Mouse (Mus musculus) B cell, adult 2 months (primary cell): Measurements from ENCODE around the gene Ifitm5.
"Not testable (repeated sequence)": the region's sequence is repeated elsewhere in the genome, so short reads cannot be mapped to it uniquely, and the experiment has no call there.

Experiments used
- DNase-seq, 2 experiments: peaks; one replicate each; pipeline ENCODE4 v3.0.0; 2022

Ifitm5 gene

GRCm38 (mm10) chr7:140949824-140950530 is at the start of gene Ifitm5:
Gene Ifitm5 (minus strand): TSS chr7:140950291.
- DNase-seq, result no peak

GRCm38 (mm10) chr7:140998853-140999700 is 49.0 kb upstream of the Ifitm5 start:
- no peak for DNase-seq

GRCm38 (mm10) chr7:140997817-140998216 is 47.7 kb upstream of the Ifitm5 start:
- DNase-seq, result no peak

DNA sequence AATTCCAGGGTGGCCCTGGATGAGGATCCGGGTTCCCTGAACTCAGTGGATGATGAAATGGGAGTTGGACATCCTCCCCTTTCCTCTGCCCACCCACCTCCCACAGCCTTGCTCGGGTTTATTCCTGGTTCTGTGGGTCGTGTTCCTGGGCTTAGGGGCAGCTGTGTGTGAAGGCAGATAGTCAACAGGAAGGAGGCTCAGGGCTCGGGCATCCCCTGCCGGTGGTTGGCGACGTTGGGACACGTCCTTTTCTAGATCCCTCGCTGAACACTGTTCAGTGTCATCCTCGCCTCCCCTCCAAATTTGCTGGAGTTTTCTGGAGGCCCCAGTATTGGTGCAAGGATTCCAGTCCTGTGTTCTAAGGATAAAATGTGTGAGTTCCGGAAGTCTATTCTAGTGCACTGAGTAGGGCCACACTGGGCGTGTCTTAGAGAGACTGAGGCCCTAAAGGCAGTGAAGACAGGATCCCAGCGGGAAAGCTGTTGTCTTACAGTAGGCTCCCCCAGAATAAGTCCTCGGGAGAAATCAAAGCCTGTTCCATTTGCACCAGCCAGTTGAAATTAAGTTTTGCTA is 41.1 kb upstream of the Ifitm5 start:
- DNase-seq, result peak in 1 of 2 experiments; percentile 12

GRCm38 (mm10) chr7:140990622-140991021 is 40.5 kb upstream of the Ifitm5 start:
- DNase-seq, result no peak

GRCm38 (mm10) chr7:140990185-140990584 is 40.1 kb upstream of the Ifitm5 start:
- DNase-seq, result no peak

DNA sequence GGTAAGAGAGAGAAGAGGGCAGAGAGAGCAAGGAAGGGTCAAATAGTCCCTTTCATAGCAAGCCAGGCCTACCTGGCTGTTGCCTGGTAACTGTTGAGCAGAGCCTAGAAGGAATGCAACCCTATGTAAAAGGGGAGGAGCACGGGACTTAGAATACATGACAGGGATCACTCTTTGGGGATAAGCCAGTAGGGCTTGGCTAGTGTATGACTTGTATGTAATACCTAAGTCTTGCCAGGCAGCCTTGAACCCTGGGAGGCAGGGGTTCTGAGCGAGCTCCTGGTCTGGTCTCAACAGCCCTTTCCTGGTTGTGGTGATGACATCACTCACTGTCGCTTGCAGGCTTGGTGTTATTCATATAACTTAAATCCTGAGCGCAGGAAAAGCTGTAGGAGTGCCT is 38.9 kb upstream of the Ifitm5 start:
- DNase-seq, result no peak

- no peak for DNase-seq
Measured at GRCm38 (mm10) chr7:140987182-140988138, 37.4 kb upstream of the Ifitm5 start.

- DNase-seq, result no peak
Measured at GRCm38 (mm10) chr7:140982971-140983370, 32.9 kb upstream of the Ifitm5 start.

DNA sequence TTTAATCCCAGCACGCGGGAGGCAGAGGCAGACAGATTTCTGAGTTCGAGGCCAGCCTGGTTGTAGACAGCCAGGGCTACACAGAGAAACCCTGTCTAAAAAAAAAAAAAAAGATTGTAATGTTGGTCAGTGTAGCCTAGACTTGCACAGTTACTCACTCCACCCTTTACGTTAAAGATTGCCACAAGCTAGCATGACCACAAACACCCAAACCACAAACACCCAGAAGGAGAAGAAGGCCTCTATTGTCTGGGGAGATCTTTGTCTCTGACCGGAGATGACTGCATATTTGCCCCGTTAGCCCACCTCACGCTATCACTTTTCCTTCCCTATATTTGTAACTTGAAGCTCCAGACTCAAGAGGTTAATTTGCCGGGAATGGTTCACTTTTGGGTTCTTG is 31.6 kb upstream of the Ifitm5 start:
- no peak for DNase-seq

DNA sequence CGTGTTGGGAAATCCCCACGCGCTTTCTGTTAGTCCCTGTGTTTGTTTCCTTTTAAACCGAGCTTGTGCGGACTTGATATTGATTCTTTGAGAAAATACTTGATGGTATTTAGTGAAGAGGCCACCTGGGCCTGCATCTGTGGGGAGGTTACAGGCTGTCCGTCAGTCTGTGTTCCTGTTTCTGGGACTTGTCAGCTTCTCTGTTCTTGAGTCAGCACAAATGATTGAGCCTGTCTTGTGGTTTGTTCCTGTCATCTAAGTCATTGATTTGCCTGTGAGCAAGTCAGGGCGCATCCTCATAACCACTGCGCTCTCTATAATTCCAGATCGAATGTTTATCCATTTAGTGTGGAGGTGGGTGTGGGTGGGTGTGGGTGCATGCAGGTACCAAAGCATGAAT is 26.6 kb upstream of the Ifitm5 start:
- DNase-seq, result not testable (repeated sequence)

- DNase-seq, result no peak
Measured at GRCm38 (mm10) chr7:140975465-140975864, 25.4 kb upstream of the Ifitm5 start.

GRCm38 (mm10) chr7:140974940-140975339 is 24.8 kb upstream of the Ifitm5 start:
- DNase-seq, result no peak

DNA sequence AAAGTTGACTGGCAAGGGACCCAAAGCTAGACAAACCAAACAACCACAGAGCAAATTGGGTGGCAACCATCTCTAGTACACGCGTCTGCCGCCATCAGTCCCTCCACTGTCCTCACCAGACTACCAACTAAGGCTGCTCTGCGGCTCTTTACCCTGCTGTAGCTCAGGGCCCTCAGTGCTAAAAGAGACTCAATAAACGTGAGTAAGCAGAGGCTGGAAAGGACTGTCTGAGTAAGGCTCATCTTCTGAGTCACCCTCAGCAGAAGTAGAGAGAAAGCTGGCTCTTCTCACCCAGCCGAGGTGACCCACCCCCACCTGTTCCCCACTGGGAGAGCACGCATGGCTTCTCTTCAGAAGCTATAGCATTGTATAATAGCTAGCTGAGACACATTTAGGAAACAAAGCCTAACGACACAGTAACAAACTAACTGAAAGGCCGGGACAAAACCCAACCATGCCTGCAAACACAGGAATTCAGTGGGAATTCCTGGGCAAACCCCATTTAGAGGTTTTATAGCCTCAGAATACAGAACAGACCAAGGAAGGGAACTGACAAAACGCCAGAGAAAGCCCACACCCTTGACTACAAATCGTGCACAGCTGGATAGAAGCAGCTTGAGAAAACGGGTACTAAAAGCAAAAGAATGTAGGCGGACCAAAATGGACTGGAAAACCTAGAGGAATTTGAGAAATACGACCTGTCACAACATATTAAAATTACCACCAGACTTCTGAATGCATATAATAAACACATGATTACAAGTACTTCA is 23.5 kb upstream of the Ifitm5 start:
- DNase-seq, result no peak

DNA sequence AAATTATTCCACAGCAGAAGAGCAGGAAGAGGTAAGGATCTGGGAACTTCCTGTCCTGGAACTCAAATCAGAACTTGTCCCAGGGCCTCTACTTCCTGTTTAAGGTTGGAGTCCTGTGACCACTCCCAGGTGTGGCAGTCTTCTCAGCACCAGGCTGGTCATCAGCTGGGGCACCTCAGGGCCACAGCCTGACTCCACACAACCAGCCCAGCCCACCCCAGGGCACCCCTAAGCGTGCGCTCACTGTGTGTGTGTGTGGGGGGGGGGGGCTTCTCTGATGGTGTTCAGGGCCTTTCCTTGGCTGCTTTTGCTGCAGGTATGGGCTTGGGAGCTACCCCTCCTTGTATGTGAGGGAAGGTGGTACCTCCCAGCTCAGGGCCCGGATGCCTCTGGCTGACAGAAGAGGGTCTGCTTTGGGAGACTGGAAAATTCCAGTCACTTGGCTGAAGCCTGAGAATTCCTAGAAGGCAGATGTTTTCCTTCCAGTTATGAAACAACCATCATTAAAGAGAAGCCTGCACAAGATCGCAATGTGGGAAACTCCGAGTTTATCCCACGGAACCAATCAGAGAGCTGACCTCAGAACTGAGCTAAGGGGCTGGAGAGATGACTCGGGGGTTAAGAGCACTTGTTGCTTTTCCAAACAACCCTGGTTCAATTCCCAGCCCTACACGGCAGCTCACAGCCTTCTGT is 21.5 kb upstream of the Ifitm5 start:
- DNase-seq, result no peak

DNA sequence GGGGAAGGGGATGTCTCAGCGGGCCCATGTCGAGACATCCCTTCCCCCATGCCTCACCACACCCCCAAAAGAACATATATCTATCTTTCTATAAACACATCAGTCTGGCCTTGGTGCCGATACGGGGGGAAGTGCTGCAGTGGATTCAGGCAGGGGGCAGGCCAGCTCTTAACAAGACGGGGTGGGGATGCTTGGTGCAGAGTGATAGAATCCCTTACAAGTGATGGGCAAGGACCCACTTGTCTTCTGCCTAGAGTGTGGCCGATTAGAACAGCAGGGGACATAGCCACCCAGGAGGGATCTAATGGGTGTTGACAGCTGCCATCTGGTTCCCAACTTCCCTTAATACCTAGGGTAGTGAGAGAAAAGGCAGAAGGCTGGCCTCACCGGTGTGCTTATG is 20.8 kb upstream of the Ifitm5 start:
- DNase-seq, result no peak

DNA sequence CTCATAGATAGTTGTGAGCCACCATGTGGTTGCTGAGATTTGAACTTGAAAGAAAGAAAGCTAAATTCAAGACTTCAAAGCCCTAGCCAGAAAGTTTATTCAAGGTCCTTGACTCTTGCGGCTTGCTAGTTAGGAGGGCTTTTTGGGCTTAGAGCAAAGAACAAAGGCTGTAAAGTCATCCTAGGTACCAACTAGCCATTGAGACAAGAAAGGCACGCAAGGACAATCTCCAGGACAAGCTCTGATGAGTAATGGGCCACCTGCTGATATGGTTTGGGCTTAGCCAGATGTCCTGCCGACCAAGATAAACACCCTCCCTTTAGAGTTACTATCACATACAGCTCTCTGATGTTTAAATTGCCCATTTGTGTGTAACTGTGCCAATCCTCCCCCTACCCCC is 18.6 kb upstream of the Ifitm5 start:
- DNase-seq, result not testable (repeated sequence)

DNA sequence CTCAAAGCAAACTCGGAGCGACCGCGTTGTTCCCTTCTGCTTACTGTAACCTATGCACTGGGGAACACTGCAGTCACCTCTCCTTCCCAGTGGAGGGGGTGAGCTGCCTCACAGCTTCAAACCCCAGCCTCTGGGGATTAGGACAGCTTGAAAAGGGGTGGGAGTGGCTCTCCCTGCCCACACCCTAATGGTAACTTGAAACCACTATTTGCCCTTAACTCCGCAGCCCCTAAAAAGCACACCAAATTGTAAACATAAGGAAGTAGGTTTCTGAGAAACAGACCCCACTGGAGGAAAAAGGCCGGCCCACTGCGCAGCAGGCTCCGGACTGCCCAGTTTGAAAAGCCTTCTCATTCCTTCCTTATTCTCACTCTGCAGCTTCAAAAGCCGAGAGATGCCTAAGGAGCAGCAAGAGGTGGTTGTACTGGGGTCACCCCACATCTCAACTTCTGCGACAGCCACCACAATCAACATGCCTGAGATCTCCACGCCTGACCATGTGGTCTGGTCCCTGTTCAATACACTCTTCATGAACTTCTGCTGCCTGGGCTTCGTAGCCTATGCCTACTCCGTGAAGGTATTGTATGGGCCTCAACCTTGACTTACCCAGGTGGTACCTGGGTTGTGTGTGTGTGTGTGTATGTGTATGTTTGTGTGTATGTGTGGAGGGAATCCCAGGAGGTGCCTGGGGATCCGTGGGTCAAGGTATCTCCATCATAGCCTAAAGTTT is 17.9 kb upstream of the Ifitm5 start:
- DNase-seq, result no peak

GRCm38 (mm10) chr7:140966921-140967320 is 16.8 kb upstream of the Ifitm5 start, which contains the start of gene Ifitm1:
Gene Ifitm1 (plus strand): TSS chr7:140967221.
- DNase-seq, result no peak

- no peak for DNase-seq
Measured at GRCm38 (mm10) chr7:140962733-140963132, 12.6 kb upstream of the Ifitm5 start.
